Mouse (Mus musculus) heart, postnatal 0 days (tissue): ENCODE results near the gene Atxn1.

Experiments used
- CTCF ChIP-seq: IDR thresholded peaks from 2 replicates; pipeline ENCODE4 v1.5.1; 2016; ENCODE audit warnings: antibody characterized with exemption, control low read depth, low read depth
- EP300 ChIP-seq: IDR thresholded peaks from 2 replicates; pipeline ENCODE4 v1.6.1; 2016; ENCODE audit warnings: antibody characterized with exemption, low read depth

GRCm38 (mm10) chr13:45623846-45624245, 341.0 kb downstream of the Atxn1 start:
- TF ChIP-seq EP300 (no peak), CTCF (no peak)
